Mouse (Mus musculus): ENCODE data around the gene Kcmf1.
"Not testable (repeated sequence)": the region's sequence is repeated elsewhere in the genome, so short reads cannot be mapped to it uniquely, and the experiment has no call there.

The Kcmf1 gene

GRCm38 (mm10) chr6:72898244-72899200, 1.3 kb downstream of the Kcmf1 start:
- peak; percentile 59 for DNase-seq

- no peak for DNase-seq
Measured at GRCm38 (mm10) chr6:72895000-72895399, 4.8 kb downstream of the Kcmf1 start.

GRCm38 (mm10) chr6:72891238-72891637, 8.5 kb downstream of the Kcmf1 start:
- DNase-seq: no peak

GRCm38 (mm10) chr6:72888655-72889054, 11.1 kb downstream of the Kcmf1 start:
- no peak for DNase-seq

DNA sequence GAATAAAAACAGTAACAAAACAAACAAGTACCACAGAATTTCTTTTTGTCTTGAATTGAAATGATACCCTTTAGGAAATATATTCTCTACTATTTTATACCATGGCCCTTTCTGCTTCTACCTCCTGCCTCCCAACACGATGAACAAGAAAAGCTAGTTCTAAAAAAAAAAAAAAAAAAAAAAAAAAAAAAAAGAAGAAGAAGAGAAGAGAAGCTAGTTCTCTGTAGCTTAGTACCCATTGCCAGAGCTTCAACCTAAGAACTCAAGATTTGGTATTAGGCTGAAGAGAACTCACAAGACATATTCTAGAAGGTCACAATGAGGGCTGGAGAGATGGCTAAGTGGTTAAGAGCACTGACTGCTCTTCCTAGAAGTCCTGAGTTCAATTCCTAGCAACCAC, 14.5 kb downstream of the Kcmf1 start:
- DNase-seq: no peak

GRCm38 (mm10) chr6:72884767-72885166, 15.0 kb downstream of the Kcmf1 start:
- no peak for DNase-seq

- DNase-seq: peak in 1 of 2 experiments; percentile 27
Measured at GRCm38 (mm10) chr6:72882661-72883458, 16.9 kb downstream of the Kcmf1 start.

DNA sequence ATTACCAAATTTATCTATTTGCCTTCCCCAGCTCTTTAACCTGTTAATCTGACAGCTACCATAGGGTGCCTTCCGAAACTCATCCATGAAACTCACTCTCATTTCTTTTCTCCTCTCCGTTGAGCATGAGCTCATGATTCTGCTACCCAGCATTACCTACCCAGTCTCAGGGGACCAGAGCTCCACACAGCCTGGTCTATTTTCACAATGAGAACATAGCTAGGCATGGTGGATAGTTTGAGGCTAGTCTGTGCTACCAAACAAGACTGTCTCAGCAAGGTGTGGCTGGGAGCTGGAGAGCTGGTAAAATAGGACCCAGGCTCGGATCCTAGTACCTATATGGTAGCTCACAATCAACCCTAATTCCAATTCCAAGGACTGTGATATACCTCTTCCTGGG, 17.6 kb downstream of the Kcmf1 start:
- DNase-seq: no peak

- DNase-seq: no peak
Measured at GRCm38 (mm10) chr6:72881619-72881979, 18.2 kb downstream of the Kcmf1 start.

- DNase-seq: no peak
Measured at GRCm38 (mm10) chr6:72880913-72881618, 18.7 kb downstream of the Kcmf1 start.

DNA sequence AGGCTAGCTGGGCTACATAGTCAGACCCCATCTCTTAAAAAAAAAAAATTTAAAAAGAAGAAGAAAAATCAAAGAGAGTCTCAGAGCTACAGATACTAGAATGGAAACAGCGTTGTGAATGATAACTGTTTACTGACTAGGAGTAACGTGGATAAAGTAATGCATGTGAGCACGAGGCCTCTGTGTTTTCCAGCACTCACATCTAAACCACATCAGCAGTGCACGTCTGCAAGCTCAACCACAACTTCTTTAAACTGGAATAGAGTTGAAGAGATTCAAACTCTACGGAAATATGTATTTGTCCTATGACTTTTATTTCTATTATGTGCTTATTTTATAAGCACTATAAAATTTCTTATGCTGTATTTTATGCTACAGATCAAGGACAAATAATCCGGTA, 23.1 kb downstream of the Kcmf1 start:
- no peak for DNase-seq

DNA sequence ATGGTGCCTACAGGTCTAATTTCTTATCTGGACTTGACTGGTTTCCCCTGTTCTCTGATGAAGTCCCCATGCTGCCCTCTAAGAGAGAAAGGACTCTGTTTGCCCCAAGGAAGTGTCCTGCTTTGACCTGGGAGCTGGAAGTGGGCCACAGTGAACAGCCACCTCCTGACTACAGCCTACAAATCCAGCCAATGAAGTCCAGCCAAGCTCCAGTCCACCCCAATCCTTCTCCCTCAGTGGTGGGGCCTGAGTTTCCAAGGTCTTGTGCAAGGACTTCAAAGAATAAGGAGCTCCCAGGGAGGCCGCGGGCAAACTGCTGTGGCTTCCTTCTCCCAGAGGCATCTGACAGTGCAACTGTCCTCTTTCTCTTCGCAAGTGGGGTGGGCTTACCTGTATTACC, 26.4 kb downstream of the Kcmf1 start:
- DNase-seq: peak in 1 of 2 experiments; percentile 34

DNA sequence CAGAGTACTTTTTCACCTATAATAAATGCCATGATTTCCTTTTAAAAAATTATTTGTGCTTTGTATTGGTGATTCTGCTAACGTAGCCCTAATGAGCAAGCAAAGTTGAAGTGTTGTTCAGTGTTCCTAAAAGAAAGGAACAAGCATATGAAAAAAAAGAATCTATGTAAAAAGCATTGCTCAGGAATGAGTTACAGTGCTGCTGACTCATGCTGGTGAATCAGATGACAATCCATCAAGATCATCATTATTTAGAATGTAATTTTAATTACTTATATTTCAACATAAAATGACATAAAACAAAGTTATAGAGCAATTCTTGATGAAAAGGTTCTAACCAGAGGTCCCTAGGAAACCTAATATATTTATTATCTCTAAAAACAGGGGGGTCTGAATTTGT, 27.5 kb downstream of the Kcmf1 start:
- no peak for DNase-seq

DNA sequence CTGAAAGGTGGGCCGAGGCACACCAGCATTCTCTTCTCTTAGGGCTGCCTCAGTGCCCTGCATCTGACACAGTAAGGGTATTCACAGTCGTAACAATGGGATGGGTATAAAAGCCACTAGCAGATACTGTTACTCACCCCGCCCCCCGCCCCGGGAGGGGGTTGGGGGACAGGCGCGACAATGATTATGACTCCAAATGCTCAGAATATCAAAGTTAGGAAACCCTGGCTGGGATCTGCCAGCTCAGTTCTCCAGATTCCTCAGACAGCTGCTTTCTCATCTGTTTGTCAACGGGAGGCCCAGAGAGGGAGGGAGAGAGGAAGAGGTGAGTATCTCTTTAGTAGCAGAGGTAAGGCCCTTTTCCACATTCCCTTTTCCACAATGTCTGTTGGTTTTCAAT, 30.2 kb downstream of the Kcmf1 start:
- DNase-seq: no peak

GRCm38 (mm10) chr6:72868688-72869087, 31.1 kb downstream of the Kcmf1 start:
- no peak for DNase-seq

- DNase-seq: no peak
Measured at GRCm38 (mm10) chr6:72867746-72868145, 32.0 kb downstream of the Kcmf1 start.

DNA sequence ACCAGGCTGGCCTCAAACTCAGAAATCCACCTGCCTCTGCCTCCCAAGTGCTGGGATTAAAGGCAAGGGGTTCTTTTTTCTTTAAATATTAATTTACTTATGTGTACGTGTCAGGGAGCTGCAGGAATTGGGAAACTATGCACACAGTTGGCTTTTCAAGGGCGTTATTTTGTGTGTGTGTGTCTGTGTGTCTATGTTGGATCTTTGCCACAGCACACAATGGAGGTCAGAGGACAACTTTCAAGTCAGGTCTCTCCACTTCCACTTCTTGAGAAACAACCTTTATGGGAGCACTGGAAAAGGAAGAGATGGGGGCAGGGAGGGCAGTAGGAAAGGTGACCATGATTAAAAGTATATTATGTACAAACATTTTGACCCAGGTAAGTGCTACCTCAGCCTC, 33.5 kb downstream of the Kcmf1 start:
- no peak for DNase-seq

GRCm38 (mm10) chr6:72862686-72863085, 37.1 kb downstream of the Kcmf1 start:
- not testable (repeated sequence) for DNase-seq

DNA sequence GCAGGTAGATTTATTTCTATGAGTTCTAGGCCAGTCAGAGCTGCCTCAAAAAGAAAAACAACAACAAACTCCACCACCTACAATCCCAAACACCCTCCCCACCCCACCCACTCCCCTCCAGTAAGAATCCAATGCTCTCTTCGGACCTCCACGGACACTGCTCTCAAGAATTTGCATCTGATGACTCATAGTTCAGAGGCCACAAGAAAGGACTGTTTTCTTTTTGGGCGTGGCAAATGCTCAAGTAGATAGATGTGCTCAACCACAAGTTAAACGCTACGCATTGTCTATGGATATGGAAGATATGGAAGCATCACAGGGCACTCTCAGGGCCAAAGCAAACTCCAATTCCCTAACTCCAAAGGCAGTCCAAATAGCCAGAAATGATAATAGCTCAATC, 45.5 kb downstream of the Kcmf1 start:
- no peak for DNase-seq

- DNase-seq: peak in 1 of 2 experiments; percentile 17
Measured at GRCm38 (mm10) chr6:72852180-72852579, 47.6 kb downstream of the Kcmf1 start.

DNA sequence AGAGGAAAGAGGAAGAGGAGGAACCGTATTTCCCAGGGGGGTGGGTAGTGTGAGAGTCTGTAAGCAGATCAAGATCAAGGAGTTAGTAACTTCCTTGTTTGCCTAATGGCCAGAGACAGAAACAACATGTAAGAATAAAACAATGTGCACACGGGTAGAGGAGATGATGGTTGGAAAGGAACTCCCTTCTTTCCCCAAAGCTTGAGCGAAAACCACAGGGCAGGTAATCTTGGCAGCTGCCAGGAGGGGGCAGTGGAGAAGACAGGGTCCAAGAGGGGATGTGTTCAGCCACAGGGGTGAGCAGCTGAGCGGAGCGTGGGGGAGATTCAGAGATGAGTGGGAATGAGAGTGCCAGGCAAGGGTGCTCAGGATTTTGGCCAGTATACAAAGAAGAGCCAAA, 48.1 kb downstream of the Kcmf1 start:
- DNase-seq: peak in 1 of 2 experiments; percentile 24

- DNase-seq: no peak
Measured at GRCm38 (mm10) chr6:72841986-72842502, 57.7 kb downstream of the Kcmf1 start.

Measured in cerebellum, postnatal 36 days (tissue).